Mouse (Mus musculus) adrenal gland, postnatal 25 days (tissue): ENCODE results near the gene Sema5a. TPM values are rescaled to one million over a fixed set of nuclear protein-coding genes. Genes with fewer than 3 reads are reported as not detected.

ENCODE experiments used
- DNase-seq: peaks from one replicate; pipeline ENCODE4 v3.0.0; 2021; ENCODE audit warnings: mixed read lengths
- total RNA-seq: library from RNA; stranded (reverse); gene quantifications from 2 replicates; pipeline ENCODE4 v1.2.3, GENCODE M21; 2021

Sema5a gene
- total RNA-seq, 1 experiment from 2014 or later = 22.6 TPM

- DNase-seq = no peak
These were observed 214.4 kb downstream of the Sema5a start for GRCm38 (mm10) chr15:32459046-32459445.

DNA sequence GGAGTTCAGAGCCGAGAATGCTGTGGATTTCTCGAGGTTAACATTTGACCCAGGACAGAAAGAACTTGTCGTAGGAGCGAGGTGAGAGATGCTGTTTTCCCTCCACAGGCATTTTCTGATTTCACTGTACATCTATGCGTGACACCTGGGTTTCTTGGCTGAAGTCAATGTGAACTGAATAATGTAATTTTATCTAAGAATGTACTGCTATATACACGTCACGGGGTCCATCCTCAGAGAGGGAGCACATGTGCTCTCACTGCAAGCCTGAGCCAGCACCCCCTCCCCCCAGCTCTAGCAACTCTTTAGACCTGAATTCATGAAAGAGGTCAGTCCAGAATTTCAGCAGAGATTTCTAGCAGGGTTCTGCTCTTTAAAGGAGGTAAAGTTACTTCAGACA, 215.6 kb downstream of the Sema5a start:
- no peak for DNase-seq

- DNase-seq = no peak
These were observed 227.0 kb downstream of the Sema5a start for GRCm38 (mm10) chr15:32471480-32472050.

DNA sequence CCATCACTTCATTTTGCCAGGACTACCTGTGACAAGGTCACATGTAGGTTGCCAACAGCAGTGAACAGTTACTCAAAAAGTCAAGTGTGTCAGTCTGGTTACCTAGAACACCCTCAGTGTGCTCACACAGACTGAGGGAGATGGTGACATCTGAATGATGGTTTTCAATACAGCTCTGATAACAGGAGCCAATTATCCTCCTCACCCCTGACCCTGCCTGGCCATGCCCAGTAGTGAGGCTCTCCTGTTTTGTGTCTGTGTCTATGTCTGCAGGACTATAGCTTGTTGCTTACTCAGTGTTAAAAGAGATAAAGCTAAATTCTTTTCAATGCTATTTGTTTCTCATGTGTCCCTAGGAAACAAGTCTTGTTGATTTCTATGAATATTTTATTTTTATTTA, 236.1 kb downstream of the Sema5a start:
- no peak for DNase-seq

DNA sequence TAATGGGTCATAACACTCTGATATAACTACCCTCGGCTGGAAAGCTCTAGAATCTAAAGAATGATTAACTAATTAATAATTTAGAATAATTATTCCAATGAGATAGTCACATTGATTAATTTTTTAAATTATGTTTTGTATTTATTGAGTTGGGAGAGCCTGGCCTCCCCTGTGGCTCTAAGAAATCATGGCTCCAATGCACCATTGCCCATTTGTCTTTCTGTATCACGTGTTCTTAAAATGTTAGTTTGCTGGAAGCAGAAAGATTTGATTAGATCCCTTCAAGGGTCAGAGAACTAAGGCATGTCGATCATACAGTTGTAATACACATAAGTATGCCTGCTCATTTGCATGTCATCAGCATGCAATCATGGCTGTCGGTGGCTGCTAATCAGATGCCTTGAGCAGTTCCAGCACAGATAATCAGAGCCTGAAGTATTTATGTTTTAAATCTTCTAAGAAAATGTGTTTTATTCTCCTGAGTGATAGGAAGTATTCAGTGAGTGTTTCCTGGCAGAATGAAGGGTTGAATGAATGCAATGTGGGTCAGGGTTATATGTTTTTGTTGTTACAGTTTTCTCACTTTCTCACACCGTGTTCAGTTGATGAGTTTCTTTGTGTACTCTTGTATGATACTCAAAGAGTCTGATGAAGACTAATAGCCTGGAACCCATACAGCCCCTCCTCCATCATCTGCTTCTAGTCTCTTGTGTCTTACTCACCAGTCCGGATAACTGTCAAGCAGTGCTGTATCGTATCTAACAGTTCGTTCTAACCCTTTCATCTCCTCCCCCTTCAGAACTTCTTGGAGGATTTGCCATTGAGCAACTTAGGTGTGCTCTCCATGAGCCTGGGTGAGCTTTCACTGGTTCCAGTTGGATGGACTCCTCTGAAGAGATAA, 240.7 kb downstream of the Sema5a start:
- DNase-seq = no peak

DNA sequence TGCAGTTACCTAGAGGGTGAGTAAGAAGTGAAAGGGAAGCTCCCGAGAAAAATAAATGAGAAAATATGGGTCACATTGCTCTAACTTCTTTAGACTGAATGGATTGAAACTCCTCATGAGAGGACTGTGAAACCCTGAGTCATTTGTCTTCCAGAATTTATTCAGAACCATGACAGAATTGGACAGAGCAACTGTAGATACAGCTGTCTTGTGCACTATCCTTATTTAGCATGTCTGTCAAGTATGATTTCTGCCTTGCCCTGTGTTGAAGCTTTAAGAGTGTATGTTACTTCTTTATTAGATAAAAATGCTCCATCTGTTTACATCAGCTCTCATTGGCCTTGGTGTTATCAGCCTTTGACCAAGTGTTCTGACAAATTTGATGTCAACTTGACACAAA, 243.4 kb downstream of the Sema5a start:
- DNase-seq = no peak

DNA sequence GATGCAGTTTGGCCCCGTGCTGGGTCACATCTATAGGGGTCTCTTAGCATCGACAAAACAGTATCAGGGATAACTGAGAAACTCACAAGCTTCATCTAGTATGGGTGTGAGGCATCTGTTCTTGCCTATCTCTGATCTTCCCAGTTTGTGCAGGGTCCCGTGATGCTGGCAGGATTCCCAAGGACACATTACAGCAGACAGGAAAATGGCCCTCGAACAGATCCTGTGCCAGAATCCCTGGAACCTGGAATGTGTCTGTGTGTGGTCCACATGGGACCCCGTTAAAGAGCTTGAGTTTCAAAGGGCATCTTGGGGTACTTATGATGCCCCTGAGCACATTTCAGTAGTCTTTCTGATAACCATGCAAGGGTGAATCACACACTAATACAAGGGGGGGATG, 249.6 kb downstream of the Sema5a start:
- DNase-seq = peak; percentile 8

DNA sequence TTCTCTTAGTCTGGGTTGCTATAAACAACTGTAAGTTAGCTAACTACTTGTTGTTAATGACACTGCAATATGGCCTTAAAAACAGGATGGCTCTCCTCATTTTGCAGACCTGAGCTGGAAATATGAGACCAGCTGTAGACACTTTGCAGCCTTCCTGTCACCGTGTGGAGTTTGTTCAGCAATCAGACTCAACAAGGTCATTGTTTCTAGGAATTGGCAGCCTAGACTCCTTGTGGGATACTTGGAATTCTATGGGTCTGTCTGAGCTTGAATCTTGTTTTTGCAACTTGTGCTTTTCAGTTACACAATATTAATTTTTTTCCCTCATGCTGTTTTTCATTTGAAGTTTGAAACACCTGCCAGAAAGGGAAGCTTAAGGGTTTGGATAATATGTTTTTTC, 250.3 kb downstream of the Sema5a start:
- no peak for DNase-seq

- DNase-seq = no peak
These were observed 252.3 kb downstream of the Sema5a start for GRCm38 (mm10) chr15:32496880-32497279.

DNA sequence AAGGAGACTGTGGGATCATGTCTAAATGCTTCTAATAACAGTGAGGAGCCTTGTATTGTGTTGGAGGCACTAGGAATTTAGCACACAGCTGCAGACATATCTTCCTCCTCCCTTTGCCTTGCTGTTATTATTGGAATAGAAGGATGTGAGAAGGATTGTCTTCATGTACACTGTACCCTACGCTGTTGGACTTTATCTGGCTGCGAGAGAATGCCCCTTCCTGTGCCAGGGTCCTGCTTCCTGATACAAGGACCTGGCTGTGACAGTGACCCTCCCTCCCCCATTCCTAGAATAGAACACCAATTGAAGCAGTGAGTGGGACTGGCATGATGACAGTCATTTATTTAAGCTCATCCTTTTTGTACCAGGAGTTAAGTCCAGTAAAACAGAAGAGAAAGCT, 261.3 kb downstream of the Sema5a start:
- DNase-seq = no peak

GRCm38 (mm10) chr15:32508282-32508681, 263.7 kb downstream of the Sema5a start:
- DNase-seq = no peak

GRCm38 (mm10) chr15:32514877-32515276, 270.3 kb downstream of the Sema5a start:
- DNase-seq = peak; percentile 11

GRCm38 (mm10) chr15:32517954-32518353, 273.3 kb downstream of the Sema5a start:
- DNase-seq = no peak

DNA sequence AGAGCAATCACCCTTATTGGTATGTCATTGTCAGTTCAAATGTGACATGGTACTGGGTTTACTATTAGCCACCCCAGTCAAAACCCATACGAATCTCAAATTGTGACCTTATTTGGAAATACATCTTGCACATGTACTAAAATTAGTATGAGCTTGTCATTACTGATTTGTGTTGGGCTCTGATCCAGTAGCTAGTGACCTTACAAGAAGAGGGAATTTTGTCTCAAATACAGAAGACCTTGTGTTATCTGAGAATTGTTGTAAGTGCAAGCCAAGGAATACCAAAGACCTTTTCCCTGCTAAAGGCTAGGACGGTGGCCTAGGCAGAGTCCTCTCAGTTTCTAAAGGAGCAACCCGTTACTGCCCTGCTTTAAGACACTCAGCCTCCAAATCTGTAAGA, 287.9 kb downstream of the Sema5a start:
- no peak for DNase-seq

GRCm38 (mm10) chr15:32533541-32534080, 289.0 kb downstream of the Sema5a start:
- no peak for DNase-seq

- DNase-seq = no peak
These were observed 292.3 kb downstream of the Sema5a start for GRCm38 (mm10) chr15:32536755-32537503.

GRCm38 (mm10) chr15:32537504-32537792, 292.8 kb downstream of the Sema5a start:
- DNase-seq = no peak

DNA sequence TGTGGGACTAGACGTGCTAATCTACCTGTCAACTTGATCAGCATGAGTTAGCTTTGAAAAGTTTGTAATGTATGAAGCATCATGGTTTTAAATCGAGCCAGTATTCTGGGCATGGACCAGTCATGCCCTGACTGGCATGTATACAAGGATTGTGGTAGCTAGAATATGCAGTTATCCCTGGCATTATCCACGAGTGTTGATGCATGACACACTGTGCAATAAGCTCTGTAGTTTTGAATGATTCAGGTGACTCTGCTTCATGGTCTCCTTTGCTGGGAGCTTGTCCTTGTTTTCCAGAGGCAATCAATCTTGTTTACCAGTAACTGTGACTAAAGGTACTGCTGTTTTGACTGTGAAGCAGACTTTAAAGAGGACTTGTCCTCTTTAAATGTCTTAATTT, 293.5 kb downstream of the Sema5a start:
- DNase-seq = no peak

DNA sequence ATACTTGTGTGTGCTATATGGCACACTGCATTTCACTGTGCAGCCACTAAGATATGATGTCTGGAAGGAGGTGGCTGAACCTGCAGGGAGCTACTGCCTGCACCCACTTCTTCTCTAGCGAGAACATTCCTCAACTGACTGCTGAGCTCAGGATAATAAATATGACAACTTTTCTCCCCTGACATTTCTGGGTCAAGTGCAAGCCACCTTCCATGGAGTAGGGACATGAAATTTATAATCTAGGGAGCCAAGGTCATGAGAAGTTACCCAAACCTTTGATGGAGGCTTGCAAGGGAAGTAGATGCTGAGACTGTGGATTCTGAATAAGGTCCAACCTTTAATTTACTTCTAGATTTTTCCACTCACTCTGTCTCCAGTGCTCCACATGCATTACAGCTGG, 298.1 kb downstream of the Sema5a start:
- no peak for DNase-seq

DNA sequence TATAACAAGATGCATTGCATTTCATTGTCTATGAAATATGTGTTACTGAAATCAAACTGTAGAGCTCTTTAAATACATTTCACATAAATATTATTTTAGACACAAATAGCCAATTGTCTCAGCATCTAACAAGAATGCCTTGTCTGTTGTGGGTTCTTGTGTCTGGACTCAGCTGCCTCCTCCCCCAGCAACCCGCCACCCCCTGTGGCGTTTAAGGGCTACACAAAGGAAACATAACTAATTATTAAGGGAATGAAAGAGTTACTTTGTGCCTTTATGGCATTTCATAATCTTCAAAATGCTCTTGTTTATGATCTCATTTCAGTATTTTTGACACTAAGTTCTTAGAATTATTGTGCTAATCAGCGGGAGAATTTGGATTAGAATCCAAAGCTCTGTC, 298.6 kb downstream of the Sema5a start:
- no peak for DNase-seq

GRCm38 (mm10) chr15:32545455-32545854, 300.8 kb downstream of the Sema5a start:
- no peak for DNase-seq

DNA sequence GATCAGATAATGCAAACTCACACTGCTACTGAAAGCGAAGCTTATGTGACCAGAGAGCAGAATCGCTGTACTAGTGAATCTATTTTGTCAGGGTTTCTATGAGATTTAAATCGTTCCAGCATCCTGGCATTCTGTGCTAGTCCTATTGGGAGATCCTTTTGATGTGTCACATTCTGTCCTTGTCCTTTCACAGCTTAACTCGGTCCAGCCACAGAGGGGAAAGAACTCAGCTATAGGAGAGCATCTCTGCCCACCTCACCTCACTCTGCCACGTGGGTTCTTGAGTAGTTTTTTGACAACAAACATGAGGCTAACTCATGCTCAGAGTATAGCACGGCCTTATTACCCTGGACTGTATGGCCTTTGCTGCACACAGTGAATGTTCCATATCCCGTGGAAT, 302.1 kb downstream of the Sema5a start:
- DNase-seq = no peak

- no peak for DNase-seq
These were observed 314.3 kb downstream of the Sema5a start for GRCm38 (mm10) chr15:32558925-32559324.
